Mouse (Mus musculus) c-Kit-positive CD71-positive TER-119-positive erythroid progenitor cells, embryonic 14.5 days (primary cell): ENCODE data around the gene Hltf.

Experiments
- DNase-seq: peaks from one replicate; pipeline ENCODE4 v3.0.0-alpha.2; 2013; ENCODE audit warnings: low spot score

Hltf gene

DNA sequence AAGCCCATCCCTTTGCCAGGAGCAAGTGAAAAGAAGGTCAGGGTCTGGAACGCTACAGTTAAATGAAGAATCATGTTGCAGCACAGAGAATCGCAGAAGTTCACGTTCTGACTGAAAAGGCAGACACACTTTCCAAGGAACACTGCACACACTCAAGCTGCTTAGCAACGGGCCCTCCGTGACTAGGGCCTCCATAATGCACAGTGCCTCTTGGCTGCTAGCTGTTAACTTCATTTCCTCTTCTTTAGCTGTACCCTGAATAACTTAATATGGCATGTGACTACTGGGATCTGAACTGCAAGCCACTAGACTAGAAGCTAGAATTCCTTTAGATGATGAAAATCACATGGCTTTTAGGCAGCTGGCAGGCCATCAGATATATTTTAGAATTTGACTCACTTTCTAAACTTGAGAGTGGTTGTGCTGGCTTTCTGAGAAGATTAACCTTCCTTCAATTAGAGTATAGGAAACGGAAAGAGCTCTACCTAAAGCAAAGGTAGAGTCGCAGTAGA lies 89.3 kb downstream of the Hltf start:
- no peak for DNase-seq

DNA sequence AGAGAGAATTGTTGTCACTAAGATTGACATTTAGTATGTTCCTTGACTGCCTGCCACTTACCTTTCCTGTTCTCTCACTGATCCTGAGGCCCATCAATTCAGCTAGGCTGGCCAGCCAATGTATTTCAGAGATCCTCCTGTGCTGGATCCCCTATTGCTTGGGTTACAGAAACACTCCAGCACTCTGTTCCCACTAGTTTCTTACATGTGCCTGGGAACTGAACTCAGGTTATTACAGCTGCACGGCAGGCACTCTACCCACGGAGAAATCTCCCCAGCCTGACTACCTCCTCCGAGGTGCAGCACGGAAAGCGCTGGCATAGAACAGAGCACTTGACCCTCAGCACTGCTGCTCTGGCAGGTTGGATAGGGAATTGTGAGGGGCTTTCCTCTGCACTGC lies 90.0 kb downstream of the Hltf start:
- no peak for DNase-seq

DNA sequence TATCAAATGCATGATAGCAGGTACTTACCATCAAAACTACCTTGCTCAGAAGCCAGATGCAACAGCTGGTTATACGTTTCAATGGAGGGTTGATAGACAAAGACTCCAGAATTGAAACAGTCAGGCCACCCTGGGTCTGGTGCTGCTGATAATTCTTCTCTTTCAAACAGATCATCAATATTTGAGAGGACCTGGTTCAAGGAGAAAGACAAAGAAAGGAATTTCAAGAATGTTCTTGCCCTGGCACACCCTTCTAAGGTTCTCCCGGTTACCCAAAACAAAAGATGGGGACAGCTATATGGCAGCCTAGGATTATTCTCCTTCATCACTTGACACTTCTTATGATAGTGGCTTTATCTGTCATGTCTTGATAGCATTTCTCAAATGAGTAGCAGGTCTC lies 92.9 kb downstream of the Hltf start:
- DNase-seq: no peak

DNA sequence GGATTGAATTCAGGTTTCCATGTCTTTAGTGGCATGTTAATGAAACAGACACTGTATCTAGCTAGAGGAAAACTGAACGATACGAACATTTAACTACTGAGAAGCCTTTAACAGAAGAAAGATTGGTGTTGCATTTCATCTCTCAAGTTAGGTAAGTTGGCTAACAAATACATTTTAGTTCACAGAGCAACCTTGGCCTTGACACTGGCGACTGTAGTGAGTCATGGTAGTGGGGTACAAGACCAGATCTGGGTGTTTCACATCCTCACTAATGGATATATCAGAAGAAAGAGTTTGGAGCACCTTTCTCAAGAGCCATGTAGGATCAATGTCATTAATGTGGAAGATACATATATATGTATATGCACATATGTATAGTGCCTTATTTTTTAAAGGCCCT lies 94.0 kb downstream of the Hltf start:
- no peak for DNase-seq

DNA sequence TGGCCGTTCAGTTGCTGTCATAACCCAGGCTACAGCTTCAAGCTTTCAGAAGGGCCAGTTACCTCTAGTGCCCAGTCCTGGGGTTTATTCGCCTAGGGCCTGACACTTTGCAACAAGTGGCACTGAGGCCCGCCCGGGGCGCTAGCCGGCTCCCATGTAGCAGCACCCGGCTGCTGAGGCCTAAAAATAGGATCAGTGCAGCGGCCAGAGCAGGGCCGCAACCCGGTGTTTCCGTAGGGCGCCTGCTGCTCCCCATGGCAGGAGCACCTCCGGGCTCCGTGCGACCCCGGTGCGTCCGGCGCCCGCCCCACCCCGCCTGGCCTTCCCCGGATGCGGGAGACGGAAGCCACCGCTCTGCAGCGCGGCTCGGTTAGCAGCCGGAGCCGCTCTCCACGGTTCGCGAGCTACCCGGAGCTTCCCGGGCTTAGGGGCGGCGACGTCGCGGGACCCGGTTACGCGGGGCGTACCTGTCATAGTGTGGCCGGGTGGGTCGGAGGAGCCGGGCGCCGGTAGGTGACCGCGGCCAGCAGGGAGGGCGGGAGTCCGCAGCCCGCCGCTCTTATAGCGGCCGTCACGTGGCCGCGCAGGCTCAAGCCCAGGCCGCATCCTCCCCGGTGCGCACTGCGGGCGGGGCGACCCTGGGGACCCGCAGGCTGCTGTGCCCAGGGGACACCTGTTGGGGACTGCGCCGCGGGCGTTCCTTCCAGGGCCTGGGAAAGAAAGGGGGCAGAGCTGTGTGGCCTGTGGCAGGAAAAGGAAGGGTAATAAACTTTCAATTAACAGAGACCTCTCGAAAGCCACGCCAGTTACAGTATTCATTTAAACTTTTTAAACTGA lies 97.1 kb downstream of the Hltf start, which contains the start of gene Gyg:
Gyg (minus strand) TSS at position 787 of the 837 bp plus-strand sequence.
- DNase-seq: peak; percentile 38

DNA sequence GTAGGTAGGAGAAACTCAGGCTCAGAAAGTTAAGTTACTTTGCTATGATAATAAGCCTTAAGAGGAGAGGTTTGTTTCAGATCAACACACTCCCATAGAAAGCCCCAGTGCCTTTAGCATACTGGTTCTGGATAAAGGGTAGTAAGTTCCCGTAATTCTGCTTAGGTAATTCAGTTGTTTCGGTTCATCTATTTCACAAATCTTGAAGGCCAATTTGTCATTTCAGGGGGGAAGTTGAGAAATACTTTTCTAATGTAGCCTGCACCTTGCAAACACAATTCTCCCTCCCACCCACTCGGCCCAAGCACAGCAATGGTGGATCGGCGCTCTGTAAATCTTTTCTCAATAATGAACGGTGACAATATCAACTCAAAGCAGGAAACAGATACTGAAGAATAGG lies 97.9 kb downstream of the Hltf start:
- DNase-seq: no peak

DNA sequence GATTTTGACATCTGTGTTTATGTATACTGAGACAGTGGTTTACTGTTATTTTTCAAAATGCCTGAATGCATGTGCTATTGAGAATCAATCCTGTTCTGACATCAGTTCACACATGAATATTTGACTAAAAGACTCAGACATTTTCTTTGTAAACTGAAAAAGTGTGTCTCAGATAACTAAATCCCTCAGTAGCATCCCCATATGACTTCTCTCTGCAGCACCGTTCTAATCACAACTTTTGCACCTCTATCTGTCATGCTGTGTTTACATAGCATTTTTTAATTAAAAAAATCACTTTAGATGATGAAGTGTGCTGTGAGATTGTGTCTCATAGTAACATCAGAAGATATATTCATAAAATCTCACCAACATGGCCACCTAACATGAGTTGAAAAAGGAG lies 109.9 kb downstream of the Hltf start:
- DNase-seq: no peak
